26 mouse cellular contexts compared by ENCODE assay signal in genomic region chr11:60526461-60526860, GRCm38 (mm10). TPM values are rescaled to one million over a fixed set of nuclear protein-coding genes. Genes with fewer than 3 reads are reported as not detected.
DNase-seq lines count a peak whose midpoint lies in the region; ATAC-seq and TF ChIP-seq lines count a peak whose summit lies in the region.
"Had no signal": no experiment of that assay in that cellular context is flagged by ENCODE, and none has a peak within 500 bp of the region (broad histone marks: within the 10 kb centered on the region; RNA-seq: fewer than 3 reads in every experiment).

No protein-coding gene starts in this region.

- TF ChIP-seq POLR2A in kidney, adult 2 months (IDR thresholded peaks at IDR 0.05; ENCODE audit: low read depth, low read length): no peak

- no peak for ATAC-seq in kidney, embryonic 15.5 days (replicated peaks; ENCODE audit: low FRiP score)
- ATAC-seq: activated CD4-positive, CD25-positive, alpha-beta regulatory T cell, adult 4 months; forebrain, embryonic 16.5 days; intestine, embryonic 15.5 days; lung, postnatal 0 days had no signal

- TF ChIP-seq CTCF in kidney, adult 2 months (conservative IDR thresholded peaks at IDR 0.05; ENCODE audit: insufficient read depth, insufficient read length, low read depth, low read length): no peak

- no peaks in the 10 kb centered on the region for H3K36me3 ChIP-seq in kidney, adult 2 months (ENCODE audit: control insufficient read depth, insufficient read depth, low read length)
- no peaks in the 10 kb centered on the region for H3K36me3 ChIP-seq in kidney, embryonic 15.5 days
- H3K36me3 ChIP-seq: embryonic facial prominence, embryonic 15.5 days; hindbrain, embryonic 15.5 days; intestine, embryonic 15.5 days; limb, embryonic 15.5 days; liver, embryonic 15.5 days; midbrain, embryonic 12.5 days; neural tube, embryonic 12.5 days had no signal

- no peak overlapping the region for H3K9ac ChIP-seq in kidney, embryonic 15.5 days
- H3K9ac ChIP-seq: embryonic facial prominence, embryonic 15.5 days; hindbrain, embryonic 15.5 days; intestine, embryonic 15.5 days; limb, embryonic 15.5 days; liver, embryonic 15.5 days; midbrain, embryonic 12.5 days; neural tube, embryonic 12.5 days had no signal

- H3K4me1 ChIP-seq in kidney, adult 2 months (ENCODE audit: control insufficient read depth, insufficient read depth, low read length): no peaks in the 10 kb centered on the region
- no peaks in the 10 kb centered on the region for H3K4me1 ChIP-seq in kidney, embryonic 15.5 days
- H3K4me1 ChIP-seq: embryonic facial prominence, embryonic 15.5 days; hindbrain, embryonic 15.5 days; intestine, embryonic 15.5 days; limb, embryonic 15.5 days; liver, embryonic 15.5 days; midbrain, embryonic 12.5 days; neural tube, embryonic 12.5 days had no signal

- peak; percentile 16 for DNase-seq in adrenal gland, postnatal 25 days
- DNase-seq in adrenal gland, adult 2 months: no peak
- DNase-seq in kidney, adult 2 months: peak; percentile 94
- DNase-seq in brain, adult 2 months (ENCODE audit: low read depth, low spot score): peak; percentile 17
- peak; percentile 82 to 88 for DNase-seq in kidney, postnatal 36 days
- no peak for DNase-seq in urinary bladder, postnatal 4 days (ENCODE audit: low spot score in 2 of 2)
- no peak for DNase-seq in heart, postnatal 10 days
- DNase-seq: cerebellum, adult 11 months; cerebellum, postnatal 25 days; heart, postnatal 4 days; right cerebral cortex, postnatal 14 days; spleen, adult 18-20 months; thymus, adult 2 months had no signal

- intact Hi-C loops in heart, postnatal 10 days (cut with DNase I): no loop called here

- H3K4me3 ChIP-seq in kidney, adult 2 months (ENCODE audit: insufficient read depth, low read depth, low read length): no peak overlapping the region
- H3K4me3 ChIP-seq in kidney, embryonic 15.5 days (replicated peaks): no peak overlapping the region
- H3K4me3 ChIP-seq: embryonic facial prominence, embryonic 15.5 days; hindbrain, embryonic 15.5 days; intestine, embryonic 15.5 days; layer of hippocampus, adult 2 months; limb, embryonic 15.5 days; liver, embryonic 15.5 days; midbrain, embryonic 12.5 days; neural tube, embryonic 12.5 days had no signal

- no peaks in the 10 kb centered on the region for H3K9me3 ChIP-seq in kidney, embryonic 15.5 days (replicated peaks)
- H3K9me3 ChIP-seq: embryonic facial prominence, embryonic 15.5 days; hindbrain, embryonic 15.5 days; intestine, embryonic 15.5 days; limb, embryonic 15.5 days; liver, embryonic 15.5 days; midbrain, embryonic 12.5 days; neural tube, embryonic 12.5 days had no signal

- no peak overlapping the region for H3K4me2 ChIP-seq in kidney, embryonic 15.5 days
- H3K4me2 ChIP-seq: embryonic facial prominence, embryonic 15.5 days; hindbrain, embryonic 15.5 days; intestine, embryonic 15.5 days; limb, embryonic 15.5 days; liver, embryonic 15.5 days; midbrain, embryonic 12.5 days; neural tube, embryonic 12.5 days had no signal

- 33% methylated on average over 4 of the region's 4 CpGs for WGBS in kidney, adult 2 months
- WGBS in kidney, embryonic 15.5 days: 60% methylated on average over 4 of the region's 4 CpGs

- H3K27ac ChIP-seq in kidney, adult 2 months (ENCODE audit: insufficient read depth, low read depth, low read length): no peak overlapping the region
- no peak overlapping the region for H3K27ac ChIP-seq in kidney, embryonic 15.5 days
- H3K27ac ChIP-seq: embryonic facial prominence, embryonic 15.5 days; hindbrain, embryonic 15.5 days; intestine, embryonic 15.5 days; layer of hippocampus, adult 2 months; limb, embryonic 15.5 days; liver, embryonic 15.5 days; midbrain, embryonic 12.5 days; neural tube, embryonic 12.5 days had no signal

- no peaks in the 10 kb centered on the region for H3K27me3 ChIP-seq in kidney, adult 2 months (replicated peaks; ENCODE audit: control insufficient read depth, insufficient read depth, low read length)
- no peaks in the 10 kb centered on the region for H3K27me3 ChIP-seq in kidney, embryonic 15.5 days
- H3K27me3 ChIP-seq: embryonic facial prominence, embryonic 15.5 days; hindbrain, embryonic 15.5 days; intestine, embryonic 15.5 days; limb, embryonic 15.5 days; midbrain, embryonic 12.5 days; neural tube, embryonic 12.5 days had no signal

RNA-seq across cellular contexts. Expression of gene Alkbh5, which starts 9.7 kb away (rescaled TPM):
- total RNA-seq in adrenal gland, postnatal 25 days (2021): 114 and 126 TPM in 2 replicates
- total RNA-seq in adrenal gland, adult 2 months (2021): 10 to 100 TPM; 93.8 to 98.1 TPM
- polyA plus RNA-seq in adrenal gland, adult 2 months (2012; rRNA removed): 37.9 and 39.3 TPM in 2 replicates
- 38.8 and 39.7 TPM in 2 replicates for polyA plus RNA-seq in kidney, adult 2 months (2012; rRNA removed)
- 37.5 and 37.9 TPM in 2 replicates for polyA plus RNA-seq in kidney, embryonic 15.5 days (2015; fragmentation: Nextera tagmentation; extraction: Ambion mirVana)
- 10 to 100 TPM; 71.1 to 73.0 TPM for total RNA-seq in heart, postnatal 10 days (2021)

RNA-seq across cellular contexts. Expression of gene Myo15, which starts 57.3 kb away (rescaled TPM):
- 0.24 TPM in 2 replicates for total RNA-seq in adrenal gland, postnatal 25 days (2021)
- under 1 TPM; 0.14 to 0.20 TPM for total RNA-seq in adrenal gland, adult 2 months (2021)
- 0.26 and 0.47 TPM in 2 replicates for polyA plus RNA-seq in adrenal gland, adult 2 months (2012; rRNA removed)
- 0.14 and 0.24 TPM in 2 replicates for polyA plus RNA-seq in kidney, adult 2 months (2012; rRNA removed)
- 0.23 and 0.26 TPM in 2 replicates for polyA plus RNA-seq in kidney, embryonic 15.5 days (2015; fragmentation: Nextera tagmentation; extraction: Ambion mirVana)
- total RNA-seq in heart, postnatal 10 days (2021): under 1 TPM; 0.07 TPM
- total RNA-seq: heart, adult 18-20 months had no signal

Comparison
In these comparisons a context has a peak if more than half of its experiments do, and no peak if none do; other contexts are left out.
1. DNase-seq: peak in adrenal gland, postnatal 25 days (single experiment), kidney, adult 2 months (single experiment), brain, adult 2 months (single experiment) and kidney, postnatal 36 days (2 of 2); none in adrenal gland, adult 2 months (single experiment), urinary bladder, postnatal 4 days (0 of 2) and heart, postnatal 10 days (0 of 2).